Mouse (Mus musculus) midbrain, embryonic 16.5 days (tissue): ENCODE measurements around the gene Nol8. TPM values are rescaled to one million over a fixed set of nuclear protein-coding genes. Genes with fewer than 3 reads are reported as not detected.

Source experiments
- ATAC-seq: fragments of 200-750 bp; cut with Nextera tagmentation; 2 replicates; pipeline ENCODE4 v1.8.0; 2017; ENCODE audit warnings: moderate TSS enrichment
- H3K27ac ChIP-seq: fragments of 300-500 bp; sonication (generic); 2 replicates; pipeline ENCODE4 v1.5.1; 2014; ENCODE audit warnings: mild to moderate bottlenecking, low read length, mixed read lengths
- H3K27me3 ChIP-seq: fragments of 300-500 bp; sonication (generic); 2 replicates; pipeline ENCODE4 v1.6.1; 2014; ENCODE audit warnings: low read depth, low read length, mixed read lengths; ENCODE audit not compliant: control insufficient read depth, insufficient read depth
- H3K36me3 ChIP-seq: fragments of 300-500 bp; sonication (generic); 2 replicates; pipeline ENCODE4 v1.6.1; 2014; ENCODE audit warnings: mild to moderate bottlenecking, low read length, moderate library complexity, mixed read lengths; ENCODE audit not compliant: control insufficient read depth, insufficient read depth
- H3K4me1 ChIP-seq: fragments of 300-500 bp; sonication (generic); 2 replicates; pipeline ENCODE4 v1.6.1; 2014; ENCODE audit warnings: mild to moderate bottlenecking, low read length, mixed read lengths; ENCODE audit not compliant: control insufficient read depth, insufficient read depth
- H3K4me2 ChIP-seq: fragments of 300-500 bp; sonication (generic); 2 replicates; pipeline ENCODE4 v1.6.1; 2014; ENCODE audit warnings: mild to moderate bottlenecking, low read length, mixed read lengths
- H3K4me3 ChIP-seq: fragments of 300-500 bp; sonication (generic); 2 replicates; pipeline ENCODE4 v1.5.1; 2014; ENCODE audit warnings: low read depth, mild to moderate bottlenecking, low read length, moderate library complexity, mixed read lengths
- H3K9ac ChIP-seq: fragments of 300-500 bp; sonication (generic); 2 replicates; pipeline ENCODE4 v1.6.1; 2014; ENCODE audit warnings: low read depth, low read length, mixed read lengths
- H3K9me3 ChIP-seq: fragments of 300-500 bp; sonication (generic); replicated peaks from 2 replicates; pipeline ENCODE4 v1.6.1; 2014; ENCODE audit warnings: mild to moderate bottlenecking, low read length, mixed read lengths; ENCODE audit not compliant: control insufficient read depth, poor library complexity, severe bottlenecking
- WGBS: fragments of 180-500 bp; shearing (Covaris S2); extraction: QIAGEN DNeasy Blood & Tissue Kit; methylation state at CpG from one replicate; pipeline ENCODE4 v1.1.7; 2014; 5-methylcytosine and 5-hydroxymethylcytosine counted together
- polyA plus RNA-seq: library from polyadenylated mRNA; unstranded; fragments of >200 nt; fragmentation: Nextera tagmentation; extraction: Ambion mirVana; gene quantifications from 2 replicates; pipeline ENCODE4 v1.2.1, GENCODE M21; 2015

The Nol8 gene
- polyA plus RNA-seq, 1 experiment from 2014 or later = 13.4 TPM

- H3K4me1 ChIP-seq = no peaks in the 10 kb centered on the region
- no peaks in the 10 kb centered on the region for H3K27me3 ChIP-seq
- no peak for ATAC-seq
- H3K9me3 ChIP-seq = no peaks in the 10 kb centered on the region
- H3K4me2 ChIP-seq = no peak overlapping the region
- 96% methylated on average over 3 of the region's 3 CpGs for WGBS
- H3K4me3 ChIP-seq = no peak overlapping the region
- H3K9ac ChIP-seq = no peak overlapping the region
- peaks cover 64% of the 10 kb centered on the region for H3K36me3 ChIP-seq
- no peak overlapping the region for H3K27ac ChIP-seq
These were observed 66.4 kb downstream of the Nol8 start for GRCm38 (mm10) chr13:49719310-49719709.

Other genes with a start within 250 kb of the Nol8 start
- gene Ippk, start 231.8 kb upstream of the Nol8 start, polyA plus RNA-seq = 13.2 and 14.1 TPM in 2 replicates
- gene Tes3-ps, start 159.8 kb upstream of the Nol8 start, polyA plus RNA-seq = 0.53 and 0.55 TPM in 2 replicates
- 1.8 and 1.9 TPM in 2 replicates for gene Ecm2, start 148.3 kb upstream of the Nol8 start, polyA plus RNA-seq
- gene Aspn, start 108.6 kb upstream of the Nol8 start, polyA plus RNA-seq = 1.0 and 1.1 TPM in 2 replicates
- 0.72 and 0.91 TPM in 2 replicates for gene Omd, start 70.6 kb upstream of the Nol8 start, polyA plus RNA-seq
- 10.7 and 11.4 TPM in 2 replicates for gene Ogn, start 45.0 kb upstream of the Nol8 start, polyA plus RNA-seq
- 6.1 and 6.6 TPM in 2 replicates for gene Cenpp, start 293 bp upstream of the Nol8 start, polyA plus RNA-seq
- 46.7 and 47.2 TPM in 2 replicates for gene Iars, start 29.0 kb downstream of the Nol8 start, polyA plus RNA-seq
- gene Gm30302, start 145.9 kb downstream of the Nol8 start, polyA plus RNA-seq = not detected in 2 replicates